In genomic region chr16:11461612-11462011, GRCm38 (mm10) we compare ENCODE assay signal across 8 mouse cellular contexts.
DNase-seq lines count a peak whose midpoint lies in the region; ATAC-seq and TF ChIP-seq lines count a peak whose summit lies in the region.

No protein-coding gene starts in this region.

- no peak for ATAC-seq in midbrain, embryonic 14.5 days (ENCODE audit: low FRiP score, low TSS enrichment)

- 0 out of 2 replicates have a peak, but pooled peaks cover 4% of the 10 kb centered on the region for H3K36me3 ChIP-seq in midbrain, embryonic 14.5 days (ENCODE audit: control insufficient read depth, insufficient read depth, low read length)

- WGBS in cerebellum, adult 2 months = 21% methylated on average over 7 of the region's 7 CpGs
- 92% methylated on average over 7 of the region's 7 CpGs for WGBS in midbrain, embryonic 14.5 days

- H3K9ac ChIP-seq in midbrain, embryonic 14.5 days (replicated peaks; ENCODE audit: low read length) = no peak overlapping the region

- intact Hi-C loops in gastrocnemius, adult 2 months (cut with DNase I) = loop anchor here (10.0 kb wide), 1 partner anchor 233 kb away; no protein-coding TSS in a partner anchor

- no peak overlapping the region for H3K4me2 ChIP-seq in midbrain, embryonic 14.5 days (ENCODE audit: low read length)

- H3K4me1 ChIP-seq in cerebellum, adult 2 months (ENCODE audit: control insufficient read depth, insufficient read depth, low read length) = peaks cover 18% of the 10 kb centered on the region
- H3K4me1 ChIP-seq in midbrain, embryonic 14.5 days (ENCODE audit: control insufficient read depth, insufficient read depth, low read length) = no peaks in the 10 kb centered on the region

- DNase-seq in gastrocnemius, adult 2 months = peak; percentile 55
- no peak for DNase-seq in gastrocnemius, postnatal 4 days (ENCODE audit: low spot score in 2 of 2)
- DNase-seq in cerebellum, adult 2 months = peak; percentile 61 to 80
- DNase-seq in heart, adult 9 months (ENCODE audit: low spot score in 2 of 2) = peak; percentile 82 to 83
- DNase-seq in layer of hippocampus, postnatal 36 days = peak; percentile 48
- peak; percentile 74 for DNase-seq in lung, postnatal 36 days
- DNase-seq in thymus, postnatal 4 days = peak; percentile 33
- no peak for DNase-seq in midbrain, embryonic 14.5 days

- H3K27me3 ChIP-seq in cerebellum, adult 2 months (ENCODE audit: control insufficient read depth, insufficient read depth, low read length) = no peaks in the 10 kb centered on the region
- H3K27me3 ChIP-seq in midbrain, embryonic 14.5 days (ENCODE audit: control insufficient read depth, insufficient read depth, low read length) = no peaks in the 10 kb centered on the region

- no peaks in the 10 kb centered on the region for H3K9me3 ChIP-seq in midbrain, embryonic 14.5 days (ENCODE audit: control insufficient read depth, low read length)

- no peak for TF ChIP-seq CTCF in gastrocnemius, adult 2 months (IDR thresholded peaks at IDR 0.05)
- TF ChIP-seq CTCF in cerebellum, adult 2 months (IDR thresholded peaks at IDR 0.05; ENCODE audit: borderline replicate concordance, insufficient read depth, low read depth, low read length) = no peak

- peak overlapping the region; percentile 67 for H3K27ac ChIP-seq in gastrocnemius, adult 2 months
- peak overlapping the region; percentile 25; the same call in 1 of the 2 replicates for H3K27ac ChIP-seq in cerebellum, adult 2 months (ENCODE audit: insufficient read depth, low read length)
- no peak overlapping the region for H3K27ac ChIP-seq in midbrain, embryonic 14.5 days (replicated peaks; ENCODE audit: low read depth, low read length)

- no peak for TF ChIP-seq POLR2A in cerebellum, adult 2 months (IDR thresholded peaks at IDR 0.05; ENCODE audit: borderline replicate concordance, insufficient read depth, low read length)

- peak overlapping the region; percentile 49 for H3K4me3 ChIP-seq in gastrocnemius, adult 2 months
- no peak overlapping the region for H3K4me3 ChIP-seq in cerebellum, adult 2 months (replicated peaks; ENCODE audit: insufficient read depth, low read depth, low read length)
- no peak overlapping the region for H3K4me3 ChIP-seq in midbrain, embryonic 14.5 days (replicated peaks; ENCODE audit: low read depth, low read length)

Comparison
In these comparisons a context has a peak if more than half of its experiments do, and no peak if none do; other contexts are left out.
1. DNase-seq: peak in gastrocnemius, adult 2 months (single experiment), cerebellum, adult 2 months (2 of 2), heart, adult 9 months (2 of 2), layer of hippocampus, postnatal 36 days (2 of 2), lung, postnatal 36 days (single experiment) and thymus, postnatal 4 days (single experiment); none in gastrocnemius, postnatal 4 days (0 of 2) and midbrain, embryonic 14.5 days (single experiment).